Mouse (Mus musculus): Measurements from ENCODE around the gene Gm20388.

Gene Gm20388

GRCm38 (mm10) chr8:120178124-120178514 lies 267.5 kb downstream of the Gm20388 start:
- DNase-seq: no peak

- DNase-seq: peak; percentile 89 to 92
These were observed 268.4 kb downstream of the Gm20388 start for GRCm38 (mm10) chr8:120179027-120179431.

- no peak for DNase-seq
These were observed 269.9 kb downstream of the Gm20388 start for GRCm38 (mm10) chr8:120180445-120180970.

- DNase-seq: no peak
These were observed 270.6 kb downstream of the Gm20388 start for GRCm38 (mm10) chr8:120181274-120181673.

GRCm38 (mm10) chr8:120181861-120182414 lies 271.3 kb downstream of the Gm20388 start:
- DNase-seq: no peak

GRCm38 (mm10) chr8:120184366-120184765 lies 273.7 kb downstream of the Gm20388 start:
- DNase-seq: peak; percentile 52 to 82

GRCm38 (mm10) chr8:120184850-120185792 lies 274.5 kb downstream of the Gm20388 start:
- peak in 1 of 2 experiments; percentile 49 for DNase-seq

- peak; percentile 48 to 71 for DNase-seq
These were observed 275.8 kb downstream of the Gm20388 start for GRCm38 (mm10) chr8:120186454-120186853.

- DNase-seq: peak in 1 of 2 experiments; percentile 67
These were observed 277.9 kb downstream of the Gm20388 start for GRCm38 (mm10) chr8:120188510-120188909.

GRCm38 (mm10) chr8:120189440-120189839 lies 278.8 kb downstream of the Gm20388 start:
- DNase-seq: peak in 1 of 2 experiments; percentile 51

GRCm38 (mm10) chr8:120190107-120190809 lies 279.6 kb downstream of the Gm20388 start:
- no peak for DNase-seq

GRCm38 (mm10) chr8:120190810-120191413 lies 280.3 kb downstream of the Gm20388 start:
- DNase-seq: peak; percentile 94 to 97

GRCm38 (mm10) chr8:120191633-120192032 lies 281.0 kb downstream of the Gm20388 start:
- no peak for DNase-seq

GRCm38 (mm10) chr8:120192118-120192517 lies 281.5 kb downstream of the Gm20388 start:
- no peak for DNase-seq

- DNase-seq: no peak
These were observed 290.7 kb downstream of the Gm20388 start for GRCm38 (mm10) chr8:120201351-120201750.

- DNase-seq: peak; percentile 63 to 87
These were observed 291.9 kb downstream of the Gm20388 start for GRCm38 (mm10) chr8:120202546-120202945.

GRCm38 (mm10) chr8:120204736-120205360 lies 294.2 kb downstream of the Gm20388 start:
- peak; percentile 73 to 87 for DNase-seq

GRCm38 (mm10) chr8:120205916-120206315 lies 295.3 kb downstream of the Gm20388 start:
- no peak for DNase-seq

GRCm38 (mm10) chr8:120207364-120207763 lies 296.7 kb downstream of the Gm20388 start:
- no peak for DNase-seq

- peak in 1 of 2 experiments; percentile 65 for DNase-seq
These were observed 297.5 kb downstream of the Gm20388 start for GRCm38 (mm10) chr8:120208113-120208512.

GRCm38 (mm10) chr8:120211345-120211744 lies 300.7 kb downstream of the Gm20388 start:
- no peak for DNase-seq

GRCm38 (mm10) chr8:120212596-120212995 lies 302.0 kb downstream of the Gm20388 start:
- no peak for DNase-seq
